Mouse (Mus musculus): ENCODE measurements at regions not wholly inside any gene's neighbourhood (a gene's known extent, or its start where the extent isn't known, plus 50 kb on each side); places are given as distances from the start of the nearest gene placed in this dataset.

- TF ChIP-seq CTCF (IDR thresholded peaks at IDR 0.05) = no peak
- TF ChIP-seq EP300 (IDR thresholded peaks at IDR 0.05) = no peak
Observed at GRCm38 (mm10) chr16:20800038-20800437, 65.7 kb upstream of the Thpo start.

Measured in lung, postnatal 0 days (tissue).